ENCODE assay signal across 9 mouse cellular contexts in the genomic region with DNA sequence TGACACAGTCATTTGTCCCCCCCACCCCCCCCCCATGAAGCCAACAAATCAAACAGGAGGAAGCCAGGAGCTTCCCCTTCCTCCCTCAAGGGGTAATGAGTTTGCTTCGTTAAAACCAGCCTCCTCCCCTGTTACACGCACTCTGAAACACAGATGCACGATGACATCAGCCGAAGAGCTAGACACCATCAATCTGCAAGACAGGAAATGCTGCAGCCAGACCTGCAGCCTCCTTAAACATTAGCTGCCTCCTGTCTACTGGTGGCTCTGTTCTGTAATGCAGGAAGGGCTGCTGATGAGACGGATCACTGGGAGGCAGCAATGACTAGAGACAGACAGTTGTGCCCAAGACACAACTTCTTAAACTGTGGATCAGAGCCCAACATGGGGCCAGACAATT.
A peak's percentile ranks its signal among the peaks of the same experiment; 100 is the strongest.
DNase-seq lines count a peak whose midpoint lies in the region; ATAC-seq lines count a peak whose summit lies in the region.
"Had no signal": no experiment of that assay in that cellular context is flagged by ENCODE, and none has a peak within 500 bp of the region (broad histone marks: within the 10 kb centered on the region; RNA-seq: fewer than 3 reads in every experiment).

No protein-coding gene starts in this region.

- H3K9ac ChIP-seq in neural tube, embryonic 12.5 days: no peak overlapping the region
- H3K9ac ChIP-seq: liver, embryonic 15.5 days had no signal

- no peaks in the 10 kb centered on the region for H3K27me3 ChIP-seq in neural tube, embryonic 12.5 days (replicated peaks)
- H3K27me3 ChIP-seq: liver, embryonic 15.5 days had no signal

- H3K27ac ChIP-seq in neural tube, embryonic 12.5 days: no peak overlapping the region
- H3K27ac ChIP-seq: liver, embryonic 15.5 days had no signal

- H3K4me3 ChIP-seq in neural tube, embryonic 12.5 days: no peak overlapping the region
- H3K4me3 ChIP-seq: liver, embryonic 15.5 days had no signal

- 29% methylated on average over 5 of the region's 5 CpGs for WGBS in neural tube, embryonic 12.5 days

- no peaks in the 10 kb centered on the region for H3K9me3 ChIP-seq in neural tube, embryonic 12.5 days
- H3K9me3 ChIP-seq: liver, embryonic 15.5 days had no signal

- ATAC-seq in neural tube, embryonic 12.5 days (ENCODE audit: low FRiP score, low read depth): peak; percentile 71

- peaks cover 6% of the 10 kb centered on the region for H3K4me1 ChIP-seq in neural tube, embryonic 12.5 days

- H3K36me3 ChIP-seq in neural tube, embryonic 12.5 days: no peaks in the 10 kb centered on the region
- H3K36me3 ChIP-seq: liver, embryonic 15.5 days had no signal

- H3K4me2 ChIP-seq in neural tube, embryonic 12.5 days (replicated peaks): no peak overlapping the region
- H3K4me2 ChIP-seq: liver, embryonic 15.5 days had no signal

- DNase-seq in kidney, adult 11 months: peak; percentile 37
- no peak for DNase-seq in kidney, adult 18-20 months
- peak; percentile 40 for DNase-seq in embryo, embryonic 11.5 days (ENCODE audit: low read depth, low spot score)
- DNase-seq in kidney, postnatal 10 days: peak; percentile 49
- DNase-seq in left cerebral cortex, adult 8-10 months (ENCODE audit: low spot score in 2 of 2): no peak
- DNase-seq in urinary bladder, adult 2 months (ENCODE audit: low spot score): no peak
- DNase-seq in adipocyte (ENCODE audit: low spot score): no peak

Comparison
In these comparisons a context has a peak if more than half of its experiments do, and no peak if none do; other contexts are left out.
1. DNase-seq: peak in kidney, adult 11 months (single experiment), embryo, embryonic 11.5 days (single experiment) and kidney, postnatal 10 days (single experiment); none in kidney, adult 18-20 months (single experiment), left cerebral cortex, adult 8-10 months (0 of 2), urinary bladder, adult 2 months (single experiment) and adipocyte (single experiment).